34 mouse cellular contexts compared by ENCODE assay signal in the genomic region with DNA sequence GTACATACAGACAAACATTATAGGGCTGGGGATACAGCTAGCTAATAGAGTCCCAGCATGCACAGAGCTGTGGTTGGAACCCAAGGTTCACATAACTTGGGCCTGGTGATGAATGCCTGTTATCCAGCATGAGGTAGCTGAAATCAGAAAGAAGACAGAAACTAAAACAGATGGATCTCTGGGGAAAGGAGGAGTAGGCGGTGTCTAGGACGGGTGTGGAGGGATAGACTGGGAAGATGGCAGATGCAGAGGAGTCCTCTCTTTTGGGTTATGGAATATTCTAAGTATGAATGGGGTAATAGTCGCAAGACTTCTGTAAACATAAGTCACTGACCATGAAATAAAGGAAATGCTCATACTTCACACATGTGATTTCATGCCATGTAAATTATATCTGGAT.
"Had no signal": no experiment of that assay in that cellular context is flagged by ENCODE, and none has a peak within 500 bp of the region (broad histone marks: within the 10 kb centered on the region; RNA-seq: fewer than 3 reads in every experiment).

No protein-coding gene starts in this region.

- H3K36me3 ChIP-seq: heart, embryonic 10.5 days; heart, embryonic 12.5 days; heart, embryonic 13.5 days; heart, embryonic 15.5 days; hindbrain, embryonic 10.5 days; hindbrain, embryonic 12.5 days; hindbrain, embryonic 13.5 days; hindbrain, embryonic 15.5 days; intestine, embryonic 15.5 days; kidney, embryonic 15.5 days had no signal

- H3K27me3 ChIP-seq: heart, embryonic 12.5 days; heart, embryonic 13.5 days; heart, embryonic 15.5 days; hindbrain, embryonic 12.5 days; hindbrain, embryonic 13.5 days; hindbrain, embryonic 15.5 days; intestine, embryonic 15.5 days; kidney, embryonic 15.5 days had no signal

- ATAC-seq: hindbrain, embryonic 16.5 days; hindbrain, postnatal 0 days; inflammation-experienced regulatory T-cells, adult 6 months; intestine, embryonic 15.5 days; intestine, embryonic 16.5 days; intestine, postnatal 0 days had no signal

- H3K4me1 ChIP-seq: heart, embryonic 10.5 days; heart, embryonic 12.5 days; heart, embryonic 13.5 days; heart, embryonic 15.5 days; hindbrain, embryonic 10.5 days; hindbrain, embryonic 12.5 days; hindbrain, embryonic 13.5 days; hindbrain, embryonic 15.5 days; intestine, embryonic 15.5 days; kidney, embryonic 15.5 days had no signal

- H3K27ac ChIP-seq: heart, embryonic 10.5 days; heart, embryonic 13.5 days; heart, embryonic 15.5 days; hindbrain, embryonic 10.5 days; hindbrain, embryonic 12.5 days; hindbrain, embryonic 13.5 days; hindbrain, embryonic 14.5 days; hindbrain, embryonic 15.5 days; hindbrain, postnatal 0 days; intestine, embryonic 15.5 days; kidney, embryonic 15.5 days; kidney, postnatal 0 days; layer of hippocampus, adult 2 months had no signal

- H3K9me3 ChIP-seq: heart, embryonic 10.5 days; heart, embryonic 12.5 days; heart, embryonic 13.5 days; heart, embryonic 15.5 days; hindbrain, embryonic 10.5 days; hindbrain, embryonic 12.5 days; hindbrain, embryonic 13.5 days; hindbrain, embryonic 15.5 days; intestine, embryonic 15.5 days; kidney, embryonic 15.5 days had no signal

- DNase-seq: heart, postnatal 10 days; heart, postnatal 14 days; heart, postnatal 36 days; heart, postnatal 4 days; kidney, adult 11 months; kidney, adult 18-20 months; kidney, adult 2 months; kidney, adult 8-10 months; kidney, adult 9 months; kidney, postnatal 10 days; kidney, postnatal 14 days; kidney, postnatal 25 days; kidney, postnatal 36 days; kidney, postnatal 4 days; layer of hippocampus, adult 9-11 months; layer of hippocampus, postnatal 36 days had no signal

- H3K4me3 ChIP-seq: heart, embryonic 10.5 days; heart, embryonic 12.5 days; heart, embryonic 13.5 days; heart, embryonic 15.5 days; hindbrain, embryonic 10.5 days; hindbrain, embryonic 12.5 days; hindbrain, embryonic 13.5 days; hindbrain, embryonic 15.5 days; intestine, embryonic 15.5 days; kidney, embryonic 15.5 days; layer of hippocampus, adult 2 months had no signal
